Mouse (Mus musculus): ENCODE results near the gene S100pbp. TPM values are rescaled to one million over a fixed set of nuclear protein-coding genes. Genes with fewer than 3 reads are reported as not detected.

The S100pbp gene
- polyA plus RNA-seq, 2 experiments from 2014 or later, result 20.0 to 26.1 TPM

DNA sequence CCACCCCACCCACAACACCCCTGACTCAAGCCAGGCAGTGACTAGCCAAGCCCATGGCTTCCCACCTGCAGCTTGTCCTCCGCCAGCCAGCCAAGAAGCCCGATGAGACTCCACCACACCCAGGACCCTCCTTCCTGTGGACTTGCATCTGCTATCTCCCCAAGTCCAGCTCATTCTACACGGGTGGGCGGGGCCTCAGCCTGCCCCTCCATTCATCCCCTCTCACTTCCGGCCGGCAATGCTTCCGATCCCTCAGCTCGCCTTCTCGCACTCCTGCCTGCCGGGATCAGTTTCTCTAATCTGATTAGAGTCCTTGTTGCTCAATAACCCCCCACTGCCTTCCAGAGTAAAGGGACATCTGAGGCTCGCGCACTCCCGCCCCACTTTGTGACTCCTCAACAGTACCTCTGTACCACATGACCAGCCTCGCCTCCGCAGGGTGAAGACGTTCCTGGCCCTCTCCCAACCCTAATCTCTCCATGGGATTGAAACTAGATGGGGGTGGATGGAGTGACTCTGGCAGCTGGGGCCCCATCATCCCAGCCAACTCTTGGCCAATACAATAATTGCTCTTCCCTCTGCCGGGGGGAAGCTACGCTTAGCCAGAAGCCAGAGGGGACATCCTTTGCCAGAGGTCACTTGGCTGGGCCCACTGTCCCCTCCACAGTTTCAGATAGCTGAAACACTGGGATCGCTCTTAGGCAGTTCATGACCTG is 63.6 kb downstream of the S100pbp start:
- ATAC-seq, result no peak

DNA sequence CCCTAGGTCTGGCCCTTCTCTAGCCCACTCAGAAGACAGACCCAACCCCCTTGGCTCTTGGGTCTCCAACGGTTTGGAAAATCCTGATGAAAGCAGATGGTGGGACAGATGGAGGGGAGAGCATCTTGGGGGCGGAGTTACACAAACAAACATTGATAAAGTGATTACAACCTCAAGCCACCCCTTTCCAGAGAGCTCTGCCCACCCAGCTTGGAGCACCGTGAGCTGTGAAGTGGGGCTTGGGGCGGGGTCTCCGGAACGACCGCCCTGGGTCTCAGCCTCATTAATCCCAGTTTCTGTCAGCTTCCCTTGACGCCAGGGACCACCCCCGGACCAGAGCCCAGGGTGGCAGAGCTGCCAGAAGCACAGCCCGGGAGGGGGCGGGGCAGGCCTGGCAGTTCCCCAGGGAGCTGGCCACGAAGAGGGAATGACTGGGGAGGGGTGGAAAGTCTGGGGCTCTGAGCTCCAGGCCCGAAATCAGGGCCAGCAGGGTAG is 64.8 kb downstream of the S100pbp start:
- no peak for ATAC-seq

DNA sequence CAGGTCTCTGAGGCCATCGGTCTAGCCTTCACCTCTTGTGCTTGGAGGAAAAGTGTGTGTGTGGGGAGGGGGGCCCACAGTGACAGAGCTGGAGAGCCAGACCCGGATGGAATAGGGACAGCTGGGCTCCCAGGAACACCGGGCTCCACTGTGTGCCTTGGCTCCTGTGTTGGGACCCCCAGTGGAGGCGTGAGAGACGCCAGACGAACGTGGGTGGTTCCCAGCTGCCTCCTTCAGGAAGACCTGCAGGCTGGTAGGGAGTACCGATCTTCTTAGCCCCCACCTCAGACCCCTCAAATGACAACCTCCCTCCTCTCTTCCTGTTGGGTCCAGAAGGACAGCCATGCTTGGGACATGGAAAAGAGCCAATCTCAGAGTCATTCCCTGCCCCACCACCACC is 66.8 kb downstream of the S100pbp start:
- no peak for ATAC-seq

DNA sequence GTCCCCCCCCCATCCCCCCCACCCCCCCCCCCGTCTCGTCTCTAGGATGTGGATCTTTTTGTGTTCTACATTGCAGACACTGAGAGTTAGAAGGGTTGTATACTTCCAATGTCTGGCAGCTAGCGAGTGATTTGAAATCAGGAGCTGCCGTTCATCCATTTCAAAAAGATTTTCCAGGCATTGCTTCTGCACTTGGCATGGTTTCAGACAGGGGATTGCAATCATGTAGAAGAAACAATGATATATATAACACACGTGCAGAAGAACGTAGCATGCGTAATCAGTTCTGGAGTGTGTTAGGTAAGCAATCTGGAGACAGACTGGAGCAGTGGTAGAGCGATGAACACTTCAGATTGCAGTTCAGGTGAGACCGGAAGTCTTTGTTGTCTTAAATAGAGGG is 67.4 kb downstream of the S100pbp start:
- peak; percentile 37 for ATAC-seq

DNA sequence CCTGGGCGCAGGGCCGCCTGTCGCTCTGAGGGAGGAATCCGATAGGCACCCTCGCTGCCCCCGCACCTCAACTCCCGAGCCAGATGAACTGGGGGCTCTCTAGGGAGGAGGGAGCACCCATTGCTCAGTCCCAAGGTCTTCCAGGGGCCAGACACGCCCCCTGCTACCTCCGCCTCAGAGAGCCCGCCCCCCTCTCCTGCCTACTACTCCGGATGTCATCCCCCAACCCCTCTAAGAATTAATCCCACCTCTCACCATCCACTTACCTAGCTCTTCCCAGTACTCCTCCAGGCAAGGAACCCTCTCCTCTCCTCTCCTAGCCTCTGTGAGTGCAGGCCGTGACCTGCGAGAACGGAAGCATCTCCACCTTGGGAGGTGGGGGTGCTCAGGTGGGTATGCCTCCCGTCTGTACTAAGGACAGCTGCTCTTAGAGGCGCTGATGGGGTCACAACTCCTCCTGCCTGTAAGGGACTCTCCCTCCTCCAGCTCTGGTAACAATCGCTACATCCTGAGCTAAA is 67.9 kb downstream of the S100pbp start, which contains the start of gene Hpca:
Hpca (minus strand) TSS at position 468 of the 518 bp plus-strand sequence.
- no peak for ATAC-seq

DNA sequence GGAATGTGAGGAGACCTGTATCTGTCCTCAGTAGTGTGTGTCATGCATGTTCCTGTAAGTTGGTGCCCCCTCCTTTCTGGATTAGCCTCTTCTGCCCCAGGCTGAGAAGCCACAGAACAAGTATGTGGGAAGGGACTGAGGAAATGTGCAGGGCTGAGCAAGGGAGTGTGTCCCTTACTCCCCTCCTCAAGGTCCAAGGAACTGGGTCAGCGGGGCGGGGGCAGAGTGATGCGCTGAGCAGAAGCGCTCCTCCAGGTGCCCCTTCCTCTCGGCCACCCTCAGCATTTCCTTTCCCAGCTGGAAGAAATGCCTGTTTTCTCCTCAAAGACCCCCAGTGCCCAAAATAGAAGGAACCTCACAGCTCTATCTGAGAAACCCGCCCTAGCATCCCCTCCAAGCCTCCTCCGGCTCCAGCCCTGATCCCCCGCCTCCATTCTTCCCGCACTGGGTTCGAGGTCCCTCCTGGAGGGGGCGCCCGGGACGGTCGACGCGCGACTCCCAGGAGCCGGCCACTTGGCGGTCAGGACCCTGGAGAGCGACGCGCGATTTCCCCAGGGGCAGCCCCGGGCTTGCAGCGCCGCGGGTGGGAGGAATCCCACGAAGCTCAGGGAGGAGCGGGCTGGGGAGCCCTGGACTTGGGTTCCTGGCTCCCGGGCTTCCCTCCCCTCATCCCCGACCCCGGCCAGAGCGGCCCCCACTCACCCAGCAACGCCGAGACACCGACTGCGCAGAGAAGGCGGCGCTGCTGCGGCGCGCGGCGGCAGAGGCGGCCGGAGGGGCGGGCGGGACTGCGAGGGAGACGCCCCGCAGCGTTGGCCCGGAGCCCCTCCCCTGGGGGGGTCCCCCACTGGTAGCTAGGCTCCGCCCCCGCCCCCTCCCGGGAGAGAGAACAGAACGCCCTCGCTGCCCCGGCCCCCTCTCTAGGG is 68.7 kb downstream of the S100pbp start:
- peak; percentile 37 for ATAC-seq

DNA sequence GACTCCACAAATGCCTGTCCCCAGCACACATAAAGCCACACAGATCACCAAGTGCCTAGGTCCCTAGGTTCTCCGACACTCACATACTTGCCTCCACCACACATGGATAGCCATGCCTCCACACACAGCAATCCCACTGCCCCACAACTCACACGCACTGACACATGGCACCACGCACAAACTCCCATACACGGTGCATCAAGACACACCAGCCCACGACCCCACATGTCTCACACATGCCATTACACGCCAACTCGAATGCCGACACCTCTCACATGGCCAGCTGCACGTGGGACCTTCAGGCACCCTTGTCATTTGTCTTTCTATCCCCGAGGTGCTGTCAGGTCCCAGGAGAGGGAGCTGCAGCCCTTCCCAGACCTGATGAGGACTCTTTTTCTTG is 69.8 kb downstream of the S100pbp start:
- no peak for ATAC-seq

DNA sequence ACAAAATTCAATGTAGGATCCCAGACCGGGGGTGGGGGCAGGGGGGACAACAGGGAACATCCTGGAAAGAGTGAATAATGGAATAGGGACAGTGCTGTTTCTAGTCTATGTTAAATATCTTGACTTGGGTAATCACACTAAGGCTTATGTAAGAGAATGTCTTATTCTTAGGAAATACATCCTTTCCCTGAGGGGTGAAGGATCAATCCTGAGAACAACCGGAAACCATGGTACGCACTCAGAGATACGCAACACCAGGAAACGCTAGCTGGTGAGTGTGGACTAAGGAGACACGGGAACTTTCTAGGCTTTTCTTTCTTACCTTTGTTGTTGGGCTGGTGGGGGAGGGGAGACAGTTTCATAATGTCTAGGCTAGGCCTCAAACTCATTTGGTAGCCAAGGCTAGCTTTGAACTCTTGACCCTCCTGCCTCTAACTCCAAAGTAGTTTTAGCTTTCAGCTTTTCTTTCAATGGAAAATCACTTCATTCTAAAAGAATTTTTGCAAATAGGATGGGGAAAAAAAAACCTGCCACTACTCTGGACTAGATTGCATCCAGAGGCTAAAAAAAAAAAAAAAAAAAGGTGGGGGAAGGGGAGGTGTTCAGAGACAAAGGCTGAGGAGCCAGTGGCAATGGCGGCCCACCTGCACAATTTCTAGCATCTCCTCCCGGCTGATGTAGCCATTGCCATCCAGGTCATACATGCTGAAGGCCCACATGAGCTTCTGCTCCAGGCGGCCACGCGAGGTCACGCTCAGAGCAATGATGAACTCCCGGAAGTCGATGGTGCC is 71.6 kb downstream of the S100pbp start:
- ATAC-seq, result no peak

DNA sequence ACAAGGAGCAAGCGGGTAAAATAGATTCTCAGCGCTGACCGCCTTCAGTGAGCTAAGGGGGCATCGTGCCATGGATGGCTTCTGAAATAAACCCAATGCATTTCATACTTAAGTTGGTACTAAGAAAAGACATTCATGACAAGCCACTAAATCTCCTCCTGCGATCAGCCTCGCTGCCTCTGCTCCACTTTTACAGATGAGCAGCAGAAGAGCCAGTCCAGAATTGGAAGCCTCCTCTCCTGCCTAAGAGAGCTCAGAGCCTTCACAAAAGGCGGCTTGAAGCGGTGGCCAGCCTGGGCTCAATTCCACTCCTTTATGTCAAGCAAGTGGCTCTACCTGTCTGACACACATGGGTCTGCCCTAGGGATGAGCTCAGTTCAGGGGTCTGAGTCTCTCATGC is 72.8 kb downstream of the S100pbp start:
- no peak for ATAC-seq

DNA sequence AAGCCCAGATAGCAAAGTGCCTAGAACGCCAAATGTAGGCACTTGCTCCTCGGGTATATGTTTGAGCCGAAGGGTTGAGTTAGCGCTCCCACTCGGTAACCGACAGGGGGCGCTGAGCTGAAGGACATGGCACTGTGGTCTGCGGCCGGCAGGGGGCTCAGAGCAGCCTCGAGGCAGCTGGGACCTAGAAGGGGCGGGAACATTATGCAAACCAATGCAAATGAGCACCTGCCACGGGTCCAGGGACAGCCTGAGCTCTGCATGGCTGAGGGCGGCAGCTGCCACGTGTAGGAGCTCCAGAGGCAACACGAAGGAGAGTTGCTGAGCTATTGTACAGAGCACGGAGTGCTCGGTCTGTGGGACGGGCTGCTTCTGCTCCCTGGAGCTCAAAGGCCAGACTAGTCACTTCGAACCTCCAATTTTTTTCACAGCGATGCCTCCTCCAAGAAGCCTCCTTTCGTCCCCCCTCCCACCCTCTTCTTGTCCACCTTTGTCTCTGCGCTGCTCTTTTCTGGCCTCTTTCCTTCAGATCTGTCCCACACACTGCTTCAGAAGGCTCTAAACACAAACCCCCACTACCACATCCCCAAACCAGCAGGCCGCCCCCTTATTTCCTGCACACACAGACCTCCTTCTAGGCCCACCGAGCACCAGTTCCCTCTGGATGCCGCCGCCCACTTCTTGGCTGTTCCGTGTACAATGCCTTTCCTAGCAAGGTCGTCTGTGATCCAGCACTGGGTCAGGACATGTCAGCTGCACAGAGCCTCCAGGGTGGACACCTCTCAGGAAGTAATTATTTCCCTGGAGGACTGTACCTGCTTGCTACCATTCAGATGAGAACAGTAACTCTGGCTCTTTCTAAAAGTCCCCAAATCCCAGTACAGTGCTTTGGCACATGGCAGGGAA is 76.2 kb downstream of the S100pbp start:
- no peak for ATAC-seq

DNA sequence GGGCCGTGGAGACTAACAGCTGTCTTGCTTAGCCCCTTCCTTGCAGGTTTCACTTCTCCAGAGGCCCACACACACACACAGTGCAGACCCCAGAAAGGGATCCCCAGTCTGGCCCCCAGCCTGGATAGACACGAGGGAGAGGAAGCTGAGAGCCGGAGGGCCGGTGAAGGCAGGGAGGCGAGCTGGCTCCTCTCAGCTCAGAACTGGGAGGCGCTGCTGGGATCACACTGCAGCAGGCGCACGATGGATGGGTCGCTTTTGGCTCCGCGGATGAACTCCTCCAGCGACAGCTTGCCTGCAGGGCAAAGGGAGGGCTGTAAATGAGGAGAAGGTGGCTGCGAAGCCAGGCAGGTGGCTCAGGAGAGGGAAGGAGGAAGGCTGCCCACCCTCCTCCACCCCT is 77.3 kb downstream of the S100pbp start:
- ATAC-seq, result no peak

DNA sequence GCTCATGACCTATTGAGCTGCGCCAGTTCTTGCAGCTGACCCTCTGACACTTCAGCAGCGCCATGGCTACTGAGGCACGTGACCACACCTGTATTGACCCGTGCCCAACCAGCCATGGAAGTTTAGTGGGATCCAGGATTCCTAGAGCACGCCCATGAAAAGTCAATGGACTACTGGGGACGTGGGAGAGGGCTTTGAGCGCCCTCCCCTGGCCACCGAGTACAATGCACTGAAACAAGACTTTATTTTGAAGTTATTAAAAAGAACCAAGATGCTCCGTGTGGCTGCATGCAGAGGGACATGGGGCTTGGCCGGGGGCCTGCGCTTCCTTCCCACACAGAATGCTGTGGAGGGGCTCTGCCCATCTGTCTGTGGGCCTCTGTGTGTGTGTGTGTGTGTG is 78.2 kb downstream of the S100pbp start:
- no peak for ATAC-seq

DNA sequence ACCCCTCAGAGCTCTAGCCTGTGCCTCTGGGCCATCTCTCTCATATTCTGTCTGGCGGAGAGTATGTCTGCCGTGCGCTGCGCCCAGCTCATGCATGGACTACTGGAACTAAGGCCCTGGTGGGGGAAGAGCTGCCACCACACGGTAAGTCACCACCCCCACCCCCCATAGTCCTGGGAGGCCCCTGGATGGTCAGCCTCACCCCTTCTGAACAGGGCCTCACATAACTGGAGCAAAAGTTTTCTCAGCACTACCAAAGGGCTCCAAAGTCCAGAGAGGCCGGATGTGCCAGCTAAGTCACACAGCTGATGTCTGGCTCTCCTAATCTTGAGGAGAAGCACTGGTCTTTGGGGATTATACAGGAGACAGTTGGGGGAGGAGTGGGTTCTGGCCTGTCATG is 78.7 kb downstream of the S100pbp start:
- ATAC-seq, result no peak

DNA sequence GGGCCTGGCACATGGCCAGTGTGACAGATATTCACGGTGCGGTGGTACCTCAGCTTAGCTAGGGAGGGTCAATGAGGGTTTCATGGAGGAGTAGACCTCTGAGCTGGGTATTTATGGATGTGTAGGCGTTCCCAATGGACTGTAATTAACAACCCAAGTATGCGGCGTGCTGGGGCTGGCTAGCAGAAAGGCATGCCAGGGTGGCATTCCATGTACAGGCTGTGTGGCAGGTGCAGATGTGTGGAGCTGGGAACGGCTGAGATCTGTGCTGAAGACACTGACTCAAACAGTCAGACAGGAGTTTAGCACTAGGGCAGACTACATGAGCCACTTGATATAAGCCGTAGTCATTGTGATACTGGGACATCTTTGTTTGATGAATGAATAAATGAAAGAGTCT is 80.9 kb downstream of the S100pbp start:
- no peak for ATAC-seq

DNA sequence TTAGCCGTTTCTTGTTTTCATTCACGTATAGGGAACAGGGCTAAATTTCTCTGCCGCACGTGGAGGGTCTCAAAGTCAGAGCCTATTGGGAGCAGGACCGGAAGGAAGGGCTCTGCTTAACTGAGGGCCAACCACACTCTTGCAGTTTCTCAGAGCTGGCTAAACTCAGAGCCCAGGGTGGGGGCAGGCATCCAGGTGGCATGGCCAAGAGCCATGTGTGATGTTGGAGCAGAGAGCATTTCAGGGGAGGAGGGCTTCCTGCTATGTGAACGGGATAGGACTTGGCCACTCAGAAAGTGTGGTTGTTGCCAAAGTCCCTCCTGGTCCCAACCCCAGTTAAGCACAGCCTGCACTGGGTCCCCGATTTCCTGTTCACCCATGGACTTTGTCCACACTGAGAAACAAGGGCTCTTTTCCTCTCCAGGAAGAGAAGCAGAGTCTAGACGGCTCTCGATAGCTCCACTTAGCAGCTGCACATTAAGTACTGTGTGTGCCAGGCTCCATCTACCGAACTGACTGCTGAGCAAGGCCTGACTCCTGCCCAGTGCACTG is 82.1 kb downstream of the S100pbp start:
- ATAC-seq, result no peak

DNA sequence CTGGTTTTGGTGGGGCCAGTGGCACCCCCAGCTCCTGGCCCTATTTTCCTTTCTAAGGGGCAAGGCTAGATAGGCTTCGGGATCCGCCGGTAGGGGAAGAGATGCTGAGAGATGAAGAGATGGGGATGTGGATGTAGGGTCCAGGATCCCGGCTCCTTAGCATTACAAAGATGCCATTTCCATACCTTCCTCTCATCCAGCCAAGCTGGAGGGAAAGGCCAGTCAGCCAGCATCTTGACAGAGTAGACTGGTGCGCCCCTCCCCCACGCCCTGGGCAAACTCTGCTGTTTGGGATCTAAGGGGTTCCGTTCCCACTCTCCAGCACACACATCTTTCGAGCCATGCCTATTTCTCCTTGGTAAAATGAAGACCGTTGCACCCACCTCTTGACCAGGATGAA is 83.5 kb downstream of the S100pbp start:
- no peak for ATAC-seq

DNA sequence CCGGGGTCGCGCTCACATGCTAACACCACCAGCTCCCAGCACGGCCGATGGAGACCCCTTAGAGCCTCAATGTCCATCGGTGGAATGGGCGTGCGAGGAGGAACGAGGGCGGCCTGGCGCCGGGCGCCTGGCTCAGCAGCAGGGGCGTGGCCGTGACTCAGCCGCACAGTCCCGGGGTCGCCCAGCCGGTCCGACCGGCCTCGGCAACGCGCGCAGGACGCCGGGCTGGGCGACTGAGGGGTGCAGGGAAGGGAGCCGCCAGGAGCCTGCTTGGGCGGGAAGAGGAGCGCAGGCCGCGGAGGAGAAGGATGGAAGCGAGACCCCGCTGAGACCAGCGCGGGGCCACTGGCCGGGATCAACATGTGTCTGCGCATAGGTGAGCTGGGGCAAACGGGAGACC is 84.2 kb downstream of the S100pbp start, which contains the start of gene Tmem54:
Tmem54 (plus strand) TSS at position 193 of the 400 bp plus-strand sequence.
- no peak for ATAC-seq

DNA sequence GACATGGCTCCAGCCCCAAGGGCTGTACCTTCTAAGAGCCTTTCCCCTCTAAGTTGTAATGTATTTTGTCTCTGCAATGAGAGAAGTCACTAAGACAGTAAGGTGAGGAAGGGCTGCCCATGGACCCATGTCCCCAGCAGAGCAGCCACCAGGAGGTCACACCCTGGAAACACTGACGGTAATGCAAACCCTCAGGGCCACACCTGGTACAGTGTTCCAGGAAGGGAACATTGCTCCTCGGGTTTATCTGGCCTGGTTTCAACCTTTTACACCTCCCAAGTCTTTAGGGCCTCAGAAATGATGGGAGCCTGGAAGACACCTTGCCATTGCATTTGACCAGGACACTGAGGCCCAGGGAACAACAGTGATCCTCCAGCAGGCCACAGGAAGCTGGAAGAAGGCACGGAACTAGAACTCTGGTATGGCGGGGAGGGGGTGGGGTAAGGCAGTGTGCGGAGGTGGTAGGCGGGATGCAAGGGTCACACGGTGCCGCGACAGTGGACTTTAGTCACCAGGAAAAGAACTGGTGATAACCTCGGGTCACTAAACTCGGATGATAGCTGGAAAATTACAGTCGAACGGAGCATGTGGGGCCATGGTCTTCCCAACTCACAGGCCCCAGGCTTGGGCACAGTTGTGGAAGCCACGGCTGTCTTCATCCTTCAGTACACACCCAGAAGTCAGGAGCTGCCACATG is 87.2 kb downstream of the S100pbp start:
- no peak for ATAC-seq
